Mouse (Mus musculus) adrenal gland, postnatal 25 days (tissue): ENCODE data around the gene Ddr2. TPM values are rescaled to one million over a fixed set of nuclear protein-coding genes. Genes with fewer than 3 reads are reported as not detected.
A peak's percentile ranks its signal among the peaks of the same experiment; 100 is the strongest.
"Not testable (repeated sequence)": the region's sequence is repeated elsewhere in the genome, so short reads cannot be mapped to it uniquely, and the experiment has no call there.

Source experiments
- DNase-seq: peaks from one replicate; pipeline ENCODE4 v3.0.0; 2021; ENCODE audit warnings: mixed read lengths
- total RNA-seq: library from RNA; stranded (reverse); gene quantifications from 2 replicates; pipeline ENCODE4 v1.2.3, GENCODE M21; 2021

The Ddr2 gene
- total RNA-seq, 1 experiment from 2014 or later = 13.2 TPM

DNA sequence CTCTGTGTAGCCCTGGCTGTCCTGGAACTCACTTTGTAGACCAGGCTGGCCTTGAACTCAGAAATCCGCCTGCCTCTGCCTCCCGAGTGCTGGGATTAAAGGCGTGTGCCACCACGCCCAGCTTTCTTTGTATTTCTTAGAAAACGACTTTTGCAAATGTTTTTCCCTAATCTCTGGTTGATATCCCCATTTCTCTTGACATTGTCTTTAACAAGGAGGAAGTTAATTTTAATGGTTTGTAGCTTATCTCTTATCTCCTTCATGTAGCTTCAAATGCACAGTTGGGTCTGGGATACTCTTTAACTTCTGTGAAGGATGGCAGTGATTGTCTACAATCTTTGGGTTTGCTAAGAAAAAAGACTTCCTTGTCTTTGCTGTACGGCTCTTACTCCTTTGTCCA lies 7.7 kb downstream of the Ddr2 start:
- not testable (repeated sequence) for DNase-seq

DNA sequence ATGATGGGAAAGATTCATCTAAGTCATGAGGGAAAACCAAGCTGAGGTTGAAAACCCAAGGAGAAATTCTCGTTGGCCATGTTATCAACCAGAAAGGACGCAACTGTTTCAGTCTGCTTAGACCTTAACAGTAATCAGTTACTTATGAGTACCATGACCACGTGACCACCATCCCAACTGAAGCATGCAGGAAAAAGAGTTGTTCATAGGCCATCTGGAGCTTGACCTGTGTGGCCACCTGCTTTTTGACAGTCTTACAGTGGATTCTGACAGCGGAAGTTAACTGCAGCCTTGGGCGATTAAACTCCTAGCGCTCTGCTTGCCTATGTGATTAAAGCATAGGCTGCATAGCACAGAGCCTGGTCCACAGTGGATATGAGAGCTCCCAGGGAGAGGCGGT lies 23.9 kb downstream of the Ddr2 start:
- DNase-seq = no peak

DNA sequence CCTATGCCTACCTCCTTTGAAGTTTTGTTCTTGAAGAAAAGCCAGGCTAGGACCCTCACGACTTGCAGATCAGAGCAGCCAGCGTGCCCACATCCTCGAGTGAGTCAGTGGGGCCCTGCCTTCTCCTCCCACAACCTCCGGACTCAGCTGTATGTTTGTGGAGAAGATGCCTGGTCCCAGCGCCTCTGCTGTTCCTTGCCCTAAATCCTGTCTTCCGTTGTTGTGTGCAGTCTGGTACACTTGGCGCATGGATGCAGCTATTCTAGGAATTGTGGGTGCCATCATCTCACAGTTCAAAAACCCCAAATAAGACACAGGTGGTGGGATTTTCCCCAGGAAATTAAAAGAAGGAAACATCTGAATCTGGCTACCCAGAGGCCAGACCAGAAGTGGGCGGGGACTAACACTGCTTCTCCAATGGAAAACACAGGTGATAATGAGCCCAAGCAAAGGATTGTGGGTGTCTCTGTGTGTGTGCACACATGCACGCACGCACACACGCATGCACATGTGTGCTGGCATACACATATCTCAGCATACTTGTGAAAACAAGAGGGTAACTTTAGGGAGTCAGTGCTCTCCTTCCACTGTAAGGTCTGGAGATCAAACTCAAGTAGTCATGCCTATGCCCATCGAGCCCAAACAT lies 26.3 kb downstream of the Ddr2 start:
- no peak for DNase-seq

DNA sequence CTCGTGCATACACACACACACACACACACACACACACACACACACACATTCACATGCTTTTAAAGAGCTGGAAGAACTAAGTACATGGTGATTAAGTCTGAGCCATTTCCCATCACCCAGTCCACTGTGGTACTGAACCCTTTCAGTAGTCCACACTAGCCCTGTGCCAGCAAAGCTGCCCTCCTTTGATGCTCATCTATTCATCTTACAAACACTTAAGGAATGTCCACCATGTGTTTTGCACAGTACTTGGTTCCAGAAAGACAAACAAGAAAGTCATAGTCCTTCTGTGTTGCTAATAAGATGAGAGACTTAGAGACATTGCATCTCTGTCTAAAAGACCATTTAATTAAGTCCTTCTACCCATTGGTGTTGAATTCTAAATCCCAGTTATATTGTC lies 29.7 kb downstream of the Ddr2 start:
- DNase-seq = no peak

DNA sequence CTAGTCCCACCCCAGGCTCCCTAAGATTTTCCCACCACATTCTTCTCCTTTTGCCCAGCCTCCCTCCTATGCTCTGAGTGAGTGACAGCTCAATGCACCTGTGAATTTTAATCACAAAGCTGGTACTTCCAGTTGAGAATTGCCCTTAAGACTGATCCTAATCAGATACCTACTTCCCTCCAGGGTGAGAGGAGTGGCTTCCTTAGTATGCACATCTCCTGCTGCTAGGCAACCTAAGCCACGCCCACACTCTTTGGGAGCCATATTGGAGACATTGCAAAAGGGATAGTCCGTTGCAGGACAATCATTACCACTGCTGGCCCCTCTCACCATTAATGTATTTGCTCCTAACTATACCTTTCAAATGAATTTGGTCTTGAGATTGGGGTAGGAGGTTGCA lies 31.1 kb downstream of the Ddr2 start:
- DNase-seq = no peak

DNA sequence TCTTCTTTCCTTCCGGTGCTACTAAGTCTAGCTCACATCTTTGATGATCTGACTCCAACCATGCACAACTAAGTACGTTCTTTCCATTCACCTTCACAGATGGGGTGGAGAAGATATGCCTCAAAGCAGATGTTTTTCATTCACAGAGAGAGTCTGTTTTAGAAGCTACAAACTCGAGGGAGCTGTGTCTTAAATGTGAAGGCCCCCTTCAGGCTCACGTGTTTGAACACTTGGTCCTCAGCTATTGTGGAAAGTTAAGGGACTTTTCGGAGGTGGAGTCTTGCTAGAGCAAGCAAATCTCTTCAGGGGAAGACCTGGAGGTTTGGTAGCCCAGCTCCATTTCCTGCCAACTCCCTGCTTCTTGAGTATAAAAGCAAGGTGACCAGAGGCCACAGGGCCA lies 34.2 kb downstream of the Ddr2 start:
- no peak for DNase-seq

DNA sequence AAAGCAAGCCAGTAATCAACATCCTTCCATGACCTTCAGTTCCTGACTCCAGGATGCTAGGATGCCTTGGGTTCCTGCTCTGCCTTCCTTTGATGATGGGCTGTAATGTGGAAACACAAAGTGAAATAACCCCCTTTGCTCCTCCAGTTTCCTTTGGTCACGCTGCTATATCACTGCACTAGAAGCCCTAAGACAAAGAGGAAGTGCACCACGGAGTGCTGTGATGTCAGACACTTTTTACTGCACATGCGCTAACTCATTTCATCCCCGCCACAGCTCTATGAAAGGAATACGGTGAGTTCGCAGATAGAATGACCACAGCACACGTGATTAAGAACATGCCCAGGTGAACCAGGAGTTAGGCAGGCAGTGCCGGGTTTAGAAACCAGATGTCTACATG lies 36.8 kb downstream of the Ddr2 start:
- no peak for DNase-seq

DNA sequence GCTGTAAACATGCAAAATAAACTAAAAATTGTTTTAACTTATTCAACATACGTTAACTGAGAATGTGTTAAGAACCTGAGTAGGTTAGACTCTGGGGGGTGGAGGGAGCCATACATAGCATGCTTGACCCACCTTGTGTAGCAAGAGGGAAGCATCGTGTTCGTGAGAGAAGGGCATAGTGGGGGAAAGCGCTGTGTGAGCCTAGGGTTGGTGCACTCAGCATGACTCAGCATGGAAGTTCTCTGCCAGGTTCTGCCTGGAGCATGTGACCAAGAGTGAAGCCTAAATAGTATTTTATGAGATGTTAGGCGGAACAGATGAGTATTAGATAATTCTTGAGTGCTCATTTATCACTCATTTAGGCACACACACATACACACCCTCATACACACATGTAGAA lies 41.4 kb downstream of the Ddr2 start:
- peak; percentile 5 for DNase-seq

DNA sequence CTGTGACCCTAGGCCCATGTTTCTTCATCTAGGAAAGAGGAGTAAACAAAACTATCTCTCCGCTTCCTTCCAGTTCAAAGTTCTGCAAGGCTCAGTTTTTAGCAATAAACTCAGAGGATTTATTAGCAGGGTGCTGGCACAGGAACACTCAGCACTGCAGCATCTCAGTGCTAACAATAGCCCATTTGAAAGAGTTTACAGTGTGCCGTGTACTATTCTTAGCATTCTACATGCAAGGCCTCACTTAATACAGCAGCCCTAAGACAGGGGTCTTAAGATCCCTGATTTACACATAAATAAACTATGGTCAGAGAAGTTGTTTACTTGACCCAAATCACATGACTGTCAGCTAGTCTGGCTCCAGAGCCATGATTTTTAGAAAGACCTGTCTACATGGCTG lies 44.6 kb downstream of the Ddr2 start:
- no peak for DNase-seq

DNA sequence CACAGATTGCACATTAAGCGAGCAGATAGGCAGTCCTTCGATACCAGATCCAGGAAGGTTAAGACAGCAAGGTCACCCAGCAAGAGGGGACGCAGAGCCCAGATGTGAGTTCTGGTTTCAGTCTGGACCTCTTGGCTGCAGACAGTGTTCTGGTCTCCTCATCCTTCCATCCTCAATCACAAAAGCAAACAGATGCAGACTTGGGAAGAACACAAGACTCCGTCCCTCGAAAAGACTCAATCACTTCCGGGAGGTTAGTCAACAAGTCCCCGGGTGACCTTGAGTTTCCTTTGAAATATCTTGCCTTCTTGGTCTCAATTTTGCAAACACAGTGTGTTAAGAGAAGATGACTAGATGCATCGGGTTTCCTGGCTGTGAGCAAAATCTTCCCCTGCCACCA lies 45.6 kb downstream of the Ddr2 start:
- DNase-seq = no peak

DNA sequence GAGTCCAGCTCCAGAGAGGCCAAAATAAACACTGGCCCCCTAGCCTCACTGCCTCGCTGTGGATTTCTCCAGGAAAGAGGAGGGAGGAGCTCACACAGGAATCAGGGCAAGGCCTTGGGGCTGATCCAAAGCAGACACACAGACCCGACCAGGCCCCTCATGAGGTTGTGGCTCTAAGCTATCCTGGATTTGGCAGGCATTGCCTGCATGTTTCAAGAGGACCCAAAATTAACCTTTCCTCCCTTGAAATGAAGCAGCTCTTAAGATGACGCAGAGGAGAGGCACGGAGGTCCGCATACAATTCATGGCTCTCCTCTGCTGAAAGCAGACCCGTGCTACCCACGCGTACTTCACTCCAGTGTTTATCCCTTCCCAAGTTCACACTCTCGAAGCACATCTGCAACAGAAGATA lies 46.5 kb downstream of the Ddr2 start:
- DNase-seq = no peak

DNA sequence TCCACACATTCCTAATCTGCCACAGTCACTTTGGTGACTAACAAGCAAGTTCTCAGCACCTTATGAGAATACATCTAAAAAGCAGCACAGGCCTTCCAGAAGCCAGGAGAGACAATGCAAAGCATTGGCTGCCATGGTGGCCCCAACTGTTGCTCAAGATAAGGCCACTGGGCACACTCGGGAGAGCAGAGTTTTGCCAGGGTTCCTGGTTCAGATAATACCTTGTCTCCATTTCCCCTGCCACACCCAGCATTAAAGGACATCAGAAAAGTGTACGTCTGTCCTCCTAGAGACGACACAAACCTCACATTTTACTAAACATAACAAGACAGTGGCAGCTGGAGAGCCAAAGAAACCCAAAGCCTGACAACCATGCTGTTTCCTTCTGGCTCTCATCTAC lies 50.3 kb downstream of the Ddr2 start:
- no peak for DNase-seq

DNA sequence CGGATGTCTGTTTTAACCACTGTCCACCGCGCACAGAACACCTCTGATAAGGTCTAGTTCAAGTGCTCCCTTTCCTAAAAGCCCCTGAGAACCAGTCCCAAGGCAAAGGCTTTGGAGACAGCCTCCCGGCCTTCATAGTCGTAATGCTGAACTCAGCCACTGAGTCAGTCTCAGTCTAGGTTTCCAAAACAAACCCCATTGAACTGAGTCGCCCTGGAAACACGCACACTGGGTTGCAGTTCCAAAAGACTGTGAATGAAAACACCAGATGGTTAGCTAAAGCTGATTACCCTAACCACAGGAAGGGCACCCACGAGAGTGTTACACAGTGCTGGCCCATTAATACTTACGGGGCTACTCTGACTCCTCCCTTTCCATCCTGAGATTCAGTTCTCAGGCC lies 51.2 kb downstream of the Ddr2 start:
- DNase-seq = no peak

DNA sequence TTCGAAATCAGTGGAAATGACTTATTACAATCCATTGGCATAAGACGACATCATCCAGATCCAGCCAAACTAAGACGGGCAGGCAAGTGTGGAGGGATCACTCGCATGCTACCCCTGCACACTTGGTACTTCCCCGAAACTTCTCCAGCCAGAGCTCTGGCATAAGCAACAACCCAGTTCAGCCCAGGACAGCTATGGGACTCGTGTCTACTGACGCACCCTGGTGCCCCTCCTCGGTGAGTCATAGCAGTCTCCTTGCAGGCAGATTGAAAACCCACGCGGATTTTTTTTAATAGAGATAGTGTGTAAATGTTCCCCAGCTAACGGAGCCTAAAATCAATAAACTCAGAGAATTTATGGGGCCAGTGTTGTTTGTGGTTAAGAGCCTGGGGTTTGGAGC lies 52.5 kb downstream of the Ddr2 start:
- DNase-seq = no peak

DNA sequence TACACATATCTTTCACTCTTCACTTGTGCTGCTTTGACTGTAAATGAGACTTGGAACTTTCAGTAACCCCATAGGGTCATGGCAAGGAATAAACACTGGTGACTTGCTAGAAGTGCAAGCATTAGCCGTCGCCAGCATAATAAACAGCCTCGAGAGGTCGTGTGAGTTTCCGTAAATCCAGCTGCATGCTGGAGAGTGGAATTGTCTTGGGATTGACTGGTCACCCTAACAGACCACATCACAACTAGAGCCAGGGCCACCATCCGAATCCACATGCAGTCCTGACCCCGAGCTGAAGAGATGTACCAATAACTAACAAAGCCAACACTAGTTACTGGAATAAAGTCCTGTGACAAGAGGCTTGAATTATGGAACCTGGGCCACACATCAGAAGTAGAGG lies 53.0 kb downstream of the Ddr2 start:
- DNase-seq = no peak

DNA sequence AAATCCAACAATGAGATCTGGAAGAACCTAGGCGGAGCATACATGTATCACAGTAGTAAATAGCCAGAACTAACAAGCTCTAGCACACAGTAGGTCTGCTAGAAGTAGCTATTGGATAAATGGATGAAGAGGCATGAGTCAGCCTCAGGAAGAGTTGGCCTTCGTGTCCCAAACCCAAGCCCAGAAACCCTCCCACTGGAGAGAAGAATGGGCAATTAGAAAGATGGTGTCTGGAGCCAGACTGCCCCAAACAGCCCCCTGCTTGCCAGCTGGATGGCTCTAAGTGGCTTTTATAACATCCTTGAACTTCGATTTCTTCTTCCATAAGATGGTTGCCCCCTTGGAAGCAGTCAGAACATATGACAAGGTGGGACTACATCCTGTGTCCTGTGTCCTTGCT lies 53.6 kb downstream of the Ddr2 start:
- DNase-seq = no peak

DNA sequence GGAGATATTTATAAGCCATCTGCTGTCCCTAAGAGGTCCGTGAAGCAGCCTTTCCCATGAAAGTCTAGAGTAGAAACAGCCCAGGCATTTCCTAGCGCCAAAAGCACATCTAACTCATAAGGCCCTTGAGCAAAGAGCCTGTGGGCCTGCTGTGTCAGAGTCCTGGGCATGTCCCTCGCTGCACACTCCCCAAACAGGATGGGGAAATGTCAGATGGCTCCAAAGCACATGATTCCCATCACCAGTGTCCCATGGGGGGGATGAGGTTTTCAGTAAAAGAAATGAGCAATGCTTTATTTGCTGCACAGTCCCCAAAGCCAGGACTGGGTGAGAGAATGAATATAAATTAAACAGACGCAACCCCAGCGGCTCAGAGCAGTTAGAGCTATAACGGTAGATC lies 54.3 kb downstream of the Ddr2 start:
- no peak for DNase-seq

DNA sequence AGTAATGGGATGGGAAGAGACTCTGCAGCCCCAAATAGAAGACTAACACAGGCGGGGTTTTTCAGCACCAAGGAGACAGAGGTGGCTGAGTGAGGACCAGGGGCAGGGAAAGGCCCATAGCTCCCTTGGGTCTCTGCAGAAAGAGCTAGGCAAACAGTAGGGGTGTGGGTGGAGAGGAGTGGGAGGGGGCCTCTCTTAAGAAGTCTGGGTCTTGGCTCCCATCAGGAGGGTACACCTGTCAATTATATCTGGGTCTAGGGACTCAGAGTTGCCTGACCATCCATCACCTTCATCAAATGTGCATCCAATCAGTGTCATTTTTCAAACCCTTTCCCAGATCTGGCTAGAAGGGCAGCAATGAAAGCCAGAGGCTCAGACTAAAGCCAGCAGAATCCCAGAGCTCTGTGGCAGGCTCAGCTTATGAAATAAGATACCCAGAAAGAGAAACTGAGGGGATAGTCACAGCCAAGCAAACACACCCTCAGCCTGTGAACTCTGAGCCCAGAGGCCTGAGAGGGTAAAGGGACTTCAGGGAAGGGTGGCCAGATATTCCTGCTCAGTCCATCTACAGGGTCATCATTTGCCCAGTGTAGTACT lies 58.0 kb downstream of the Ddr2 start:
- DNase-seq = no peak

DNA sequence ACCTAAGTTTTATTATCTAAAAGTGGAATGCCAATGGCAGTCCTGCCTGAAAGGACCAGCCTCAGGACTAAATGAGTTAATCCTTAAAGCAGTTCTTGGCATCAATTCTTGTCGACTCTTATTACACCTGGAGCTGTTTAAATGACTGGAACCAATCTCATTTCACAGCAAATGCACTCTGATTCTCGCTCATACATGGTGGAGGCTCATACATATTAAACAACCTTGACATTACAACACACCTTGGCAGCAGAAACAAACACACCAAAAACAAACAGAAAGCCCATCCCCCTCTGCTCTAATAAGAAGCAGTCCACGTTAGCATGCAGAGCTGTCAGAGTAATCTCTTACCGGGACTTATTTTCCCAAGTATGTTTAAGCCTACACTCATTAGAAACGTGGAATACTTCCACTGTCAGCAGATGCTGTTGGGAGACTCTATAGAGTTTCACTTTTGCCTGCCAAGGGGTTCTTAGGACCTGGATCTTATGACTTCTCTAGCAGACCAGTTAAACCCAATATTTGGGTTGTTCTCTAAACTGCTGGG lies 58.9 kb downstream of the Ddr2 start:
- DNase-seq = no peak

DNA sequence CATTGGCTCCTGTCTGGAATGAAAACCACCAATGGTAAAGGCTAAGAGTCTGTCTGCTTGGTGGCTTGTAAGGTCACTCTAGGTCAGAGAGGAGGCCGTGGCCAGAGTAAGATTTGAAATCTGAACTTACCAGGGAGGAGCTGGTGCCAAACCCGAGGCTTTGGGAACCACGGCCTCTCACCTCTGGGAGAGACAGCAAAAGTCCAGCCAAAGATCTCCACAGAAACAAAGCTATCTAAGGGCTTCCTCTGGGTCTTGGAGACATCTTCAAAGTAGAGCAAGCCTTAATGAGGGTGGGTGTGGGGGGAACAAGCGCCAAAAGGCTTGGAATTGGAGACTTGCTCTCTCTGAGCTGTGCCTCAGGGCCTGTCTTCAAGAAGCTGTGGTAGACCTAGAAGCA lies 62.1 kb downstream of the Ddr2 start:
- DNase-seq = no peak

DNA sequence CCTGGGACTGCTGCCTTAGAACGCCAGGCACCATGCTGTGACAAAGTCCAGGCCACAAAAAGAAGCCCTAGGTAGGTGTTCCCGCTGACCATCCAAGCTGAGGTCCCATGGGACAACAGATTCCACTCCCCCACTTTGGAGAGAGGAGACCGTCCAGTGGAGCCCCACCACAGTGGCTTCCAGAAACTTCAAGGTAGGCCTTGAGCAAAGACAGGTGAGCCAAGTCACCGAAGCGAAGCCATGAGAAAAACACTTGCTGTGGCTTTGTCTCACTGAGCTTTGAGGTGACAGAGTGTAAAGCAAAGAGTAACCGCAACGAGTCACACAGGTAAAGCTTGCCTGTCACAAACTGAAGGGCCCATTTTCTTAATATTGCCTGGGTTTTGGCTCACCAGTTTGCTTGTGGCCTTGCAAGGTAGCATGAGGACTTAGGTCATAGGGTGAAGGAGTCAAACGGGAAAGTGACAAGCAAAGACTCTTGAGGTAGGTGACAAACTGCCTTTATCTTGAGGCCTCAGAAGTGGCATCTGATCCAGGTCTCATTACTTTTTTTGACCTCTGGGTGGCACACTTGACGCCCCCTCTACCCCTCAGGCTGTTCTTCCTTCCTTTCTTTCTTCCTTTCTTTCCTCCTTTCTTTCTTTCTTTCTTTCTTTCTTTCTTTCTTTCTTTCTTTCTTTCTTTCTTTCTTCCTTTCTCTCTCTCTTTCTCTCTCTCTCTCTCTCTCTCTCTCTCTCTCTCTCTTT lies 65.7 kb downstream of the Ddr2 start:
- no peak for DNase-seq

DNA sequence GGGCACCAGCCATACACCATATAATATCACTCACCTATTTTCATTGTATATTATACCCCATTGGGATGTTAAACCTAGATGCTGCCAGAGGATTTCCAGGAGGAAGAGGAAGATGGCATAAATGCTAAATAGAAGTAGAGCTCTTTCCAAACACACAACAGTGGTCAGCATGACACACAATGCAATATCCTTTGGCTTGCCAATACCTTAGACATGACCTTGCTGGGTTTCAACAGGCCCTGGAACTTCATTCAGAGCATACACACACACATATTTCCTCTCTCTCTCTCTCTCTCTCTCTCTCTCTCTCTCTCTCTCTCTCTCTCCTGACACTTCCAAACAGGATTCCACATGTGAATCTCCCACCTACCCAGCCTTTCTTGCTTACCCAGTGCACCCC lies 66.8 kb downstream of the Ddr2 start:
- no peak for DNase-seq

DNA sequence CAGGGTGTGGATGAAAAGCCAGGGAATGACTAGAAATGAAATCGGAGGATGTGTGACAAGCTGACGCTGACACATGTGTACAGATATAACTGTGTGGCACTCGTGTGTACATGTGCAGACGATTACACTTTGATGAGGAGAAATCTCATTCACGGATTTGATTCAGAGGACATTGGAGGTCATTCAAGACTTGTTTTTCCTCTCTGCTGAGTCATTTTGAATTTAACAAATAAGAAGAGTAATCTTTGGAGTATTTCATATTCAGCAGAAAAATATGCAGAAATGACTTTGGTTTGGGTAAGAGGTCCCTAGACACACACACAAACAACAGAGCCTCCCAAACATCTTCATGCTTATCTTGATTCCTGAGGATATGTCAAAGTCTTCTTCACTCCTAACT lies 67.6 kb downstream of the Ddr2 start:
- DNase-seq = no peak

DNA sequence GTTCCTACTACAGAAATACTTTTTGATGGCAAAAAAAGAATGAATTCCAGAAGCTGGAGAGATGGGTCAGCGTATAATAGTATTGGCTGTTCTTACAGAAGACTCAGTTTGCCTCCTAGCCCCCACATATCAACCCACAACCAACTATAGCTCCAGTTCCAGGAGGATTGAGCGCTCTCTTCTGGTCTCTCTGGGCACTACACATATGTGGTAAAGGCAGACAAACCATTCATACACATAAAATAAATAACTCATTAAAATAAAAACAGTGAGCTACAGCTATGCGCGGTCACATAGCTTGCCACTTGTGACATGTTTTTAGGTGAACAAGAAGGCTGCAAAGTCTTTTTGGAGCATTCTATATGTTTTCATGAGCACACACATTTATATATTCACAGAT lies 71.2 kb downstream of the Ddr2 start:
- no peak for DNase-seq
